Mouse (Mus musculus) cerebellum, postnatal 36 days (tissue): ENCODE data around the gene Trappc10.

Experiments
- DNase-seq, 2 experiments: peaks; one replicate each; pipeline ENCODE4 v3.0.0; 2021 to 2022; ENCODE audit warnings: mixed read lengths in 2 of 2

Gene Trappc10

GRCm38 (mm10) chr10:78255646-78256059, 11.2 kb upstream of the Trappc10 start:
- DNase-seq = peak in 1 of 2 experiments; percentile 29

- DNase-seq = no peak
These were observed 2.8 kb upstream of the Trappc10 start for GRCm38 (mm10) chr10:78247206-78247605.

DNA sequence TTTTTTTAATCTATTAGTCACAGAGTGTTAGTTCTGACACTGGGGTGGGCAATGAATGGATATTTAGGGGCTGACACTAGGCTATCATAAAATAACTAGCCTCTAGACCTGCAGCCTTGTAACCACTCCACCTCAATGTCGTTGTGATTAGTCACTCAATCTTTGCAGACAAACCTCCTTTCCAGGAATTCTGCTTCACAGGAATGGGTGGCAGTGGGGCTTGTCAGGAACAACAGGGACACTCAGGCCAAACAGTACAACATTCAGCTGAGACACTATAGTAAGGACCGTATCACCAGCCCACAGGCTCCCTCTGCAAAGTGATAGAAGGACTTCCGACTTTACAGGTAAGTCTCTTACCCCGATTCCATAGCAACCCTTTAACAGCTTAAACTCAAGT, 2.3 kb upstream of the Trappc10 start:
- no peak for DNase-seq

GRCm38 (mm10) chr10:78245225-78245547, 745 bp upstream of the Trappc10 start:
- no peak for DNase-seq

- peak; percentile 44 to 45 for DNase-seq
These were observed 393 bp downstream of the Trappc10 start for GRCm38 (mm10) chr10:78244058-78244437.

DNA sequence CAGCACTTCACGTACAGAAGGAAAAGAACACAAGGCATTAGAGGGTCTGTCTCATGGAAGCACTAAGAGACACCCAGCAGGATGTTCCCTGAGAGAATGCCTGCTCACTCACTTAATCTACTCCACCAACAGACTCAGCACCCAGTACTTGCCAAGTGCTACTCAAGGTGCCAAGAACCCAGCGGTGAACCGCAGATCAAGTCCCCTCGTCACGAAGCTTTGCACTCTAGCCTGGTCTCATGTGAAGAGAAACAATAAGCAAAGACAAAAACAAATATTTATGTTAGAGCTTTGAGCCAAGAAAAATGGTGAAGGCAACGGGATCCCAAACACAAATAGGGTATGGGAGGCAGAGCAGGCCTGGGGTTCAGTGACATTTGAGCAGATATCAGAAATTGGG, 5.5 kb downstream of the Trappc10 start:
- peak; percentile 21 to 34 for DNase-seq

- no peak for DNase-seq
These were observed 6.1 kb downstream of the Trappc10 start for GRCm38 (mm10) chr10:78238297-78238696.

DNA sequence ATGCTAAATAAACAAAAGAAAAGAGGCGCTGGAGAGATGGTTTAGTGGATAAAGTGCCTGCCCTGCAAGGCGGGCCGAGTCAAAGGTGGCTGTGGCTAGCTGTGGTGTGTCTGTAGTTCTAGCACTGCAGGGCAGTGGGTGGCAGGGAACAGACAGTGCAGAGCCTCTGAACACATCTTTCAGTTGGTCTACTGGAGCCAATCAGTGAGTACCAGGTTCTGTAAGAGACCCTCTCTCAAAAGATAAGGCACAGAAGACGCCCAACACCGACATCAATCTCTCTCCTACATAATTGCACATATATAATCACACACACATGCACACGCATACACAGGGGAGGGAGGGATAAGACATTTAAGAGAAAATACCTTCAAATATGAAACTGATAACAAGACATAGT, 6.6 kb downstream of the Trappc10 start:
- no peak for DNase-seq

- DNase-seq = no peak
These were observed 7.4 kb downstream of the Trappc10 start for GRCm38 (mm10) chr10:78236885-78237629.

DNA sequence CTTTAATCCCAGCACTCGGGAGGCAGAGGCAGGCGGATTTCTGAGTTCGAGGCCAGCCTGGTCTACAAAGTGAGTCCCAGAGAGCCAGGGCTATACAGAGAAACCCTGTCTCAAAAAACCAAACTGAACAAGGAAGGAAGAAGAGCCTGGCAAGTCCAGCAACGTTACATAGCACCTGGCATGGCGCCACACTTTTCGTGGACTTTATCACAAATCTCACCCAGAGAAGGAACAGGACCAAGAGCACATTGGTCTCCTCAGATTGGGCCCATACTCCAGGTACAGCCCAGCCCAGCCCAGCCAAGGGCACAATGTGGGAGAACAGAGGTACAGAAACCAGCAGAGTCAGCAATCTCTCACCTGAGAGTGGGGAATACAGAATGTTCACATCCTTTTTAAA, 10.7 kb downstream of the Trappc10 start:
- DNase-seq = no peak

- DNase-seq = no peak
These were observed 11.3 kb downstream of the Trappc10 start for GRCm38 (mm10) chr10:78233161-78233560.

DNA sequence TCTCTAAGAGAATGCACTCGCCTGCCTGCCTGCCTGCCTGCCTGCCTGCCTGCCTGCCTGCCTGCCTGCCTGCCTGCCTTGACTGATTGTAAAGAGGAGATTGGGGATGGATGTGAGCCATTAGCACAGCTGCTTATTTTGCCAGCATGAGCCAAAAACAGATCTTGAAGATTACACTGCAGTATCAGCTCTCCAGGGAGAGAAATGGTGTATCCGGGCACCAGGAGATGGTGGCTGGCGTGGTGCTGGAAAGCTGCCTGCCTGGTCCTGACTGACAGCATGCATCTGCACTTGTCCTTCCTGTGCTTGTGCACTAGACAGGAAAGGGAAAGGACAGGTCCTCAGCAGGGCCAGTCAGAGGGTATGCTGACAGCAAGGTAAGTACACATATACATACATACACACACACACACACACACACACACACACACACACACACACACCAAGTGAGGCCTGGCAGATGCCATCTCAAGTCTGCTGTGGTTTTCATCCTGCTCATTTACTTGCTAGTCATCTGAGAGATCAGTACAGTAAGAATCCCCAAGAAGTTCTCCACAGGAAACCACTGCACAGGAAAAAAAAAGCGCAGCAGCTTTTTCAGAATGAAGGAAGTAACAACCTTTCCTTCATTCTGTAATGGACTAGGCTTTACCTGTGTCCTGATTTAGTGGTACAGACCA, 12.0 kb downstream of the Trappc10 start:
- DNase-seq = no peak

- DNase-seq = no peak
These were observed 15.9 kb downstream of the Trappc10 start for GRCm38 (mm10) chr10:78228560-78228928.

DNA sequence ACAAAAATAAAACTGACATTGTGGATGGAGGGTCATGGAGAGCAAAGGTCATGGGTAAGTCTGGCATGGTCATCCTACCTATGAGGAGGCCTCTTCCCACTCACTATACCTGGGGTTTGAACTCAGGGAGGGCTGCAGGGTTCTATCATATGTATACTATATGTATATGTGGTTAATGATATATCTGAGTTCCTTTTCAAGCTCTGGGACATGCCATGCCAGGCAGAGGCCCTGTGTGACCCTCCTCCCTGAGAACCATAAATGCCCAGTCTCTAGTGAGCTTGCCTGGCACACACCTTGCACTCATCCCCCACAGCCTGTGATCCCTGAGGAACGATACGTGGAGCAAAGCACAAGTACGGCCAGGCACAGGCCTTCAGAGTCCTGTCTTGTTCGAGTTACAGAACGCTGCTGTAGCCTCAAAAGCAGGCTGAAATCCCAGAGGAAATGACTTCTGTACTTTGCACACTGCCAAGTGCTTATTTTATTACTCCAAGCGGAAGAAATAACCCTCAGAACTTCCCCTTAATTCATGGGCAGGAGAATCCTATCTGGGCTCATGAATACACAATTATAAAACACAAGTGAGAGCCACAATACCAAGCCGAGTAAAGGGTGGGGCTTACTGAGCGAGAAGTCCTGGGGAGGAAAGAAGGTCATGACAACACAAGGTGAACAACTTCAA, 16.4 kb downstream of the Trappc10 start:
- no peak for DNase-seq

- no peak for DNase-seq
These were observed 20.3 kb downstream of the Trappc10 start for GRCm38 (mm10) chr10:78224136-78224535.

DNA sequence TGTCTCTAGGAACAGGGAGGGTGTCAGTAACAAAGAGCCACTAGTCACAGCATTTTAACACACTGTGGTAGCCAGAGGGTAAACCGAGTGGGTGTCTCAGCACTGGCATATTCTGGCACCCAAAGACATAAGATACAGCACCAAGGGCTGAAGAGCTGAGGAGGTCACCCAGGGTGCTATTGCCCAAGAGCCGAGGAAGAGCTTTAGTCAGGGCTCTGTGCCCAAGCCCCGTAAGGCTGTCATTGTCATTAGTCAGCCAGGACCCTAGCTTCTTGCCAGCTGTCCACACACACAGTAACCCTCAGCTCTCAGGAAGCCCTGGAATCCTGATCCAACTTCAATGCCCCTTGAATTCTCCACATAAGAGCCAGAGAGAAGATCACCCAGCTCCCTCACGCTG, 21.5 kb downstream of the Trappc10 start:
- DNase-seq = no peak

DNA sequence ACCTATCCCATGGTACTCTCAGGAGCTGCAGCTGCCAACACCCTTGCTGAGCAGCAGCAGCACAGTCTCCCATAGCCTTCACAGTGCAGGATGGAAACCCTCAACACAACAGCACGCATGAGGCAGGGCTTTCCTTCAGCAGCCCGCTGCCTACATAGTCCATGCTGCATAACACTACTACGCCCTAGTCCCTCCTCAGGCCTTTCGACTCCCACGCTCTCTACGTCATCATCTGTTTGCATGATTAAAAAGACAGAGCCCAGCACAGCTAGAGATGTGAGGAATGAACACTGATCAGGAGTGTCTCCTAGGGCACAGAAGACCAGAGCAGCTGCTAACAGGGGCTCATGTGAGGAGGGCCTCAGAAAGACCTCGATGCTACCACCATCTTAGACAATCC, 23.1 kb downstream of the Trappc10 start:
- DNase-seq = no peak

DNA sequence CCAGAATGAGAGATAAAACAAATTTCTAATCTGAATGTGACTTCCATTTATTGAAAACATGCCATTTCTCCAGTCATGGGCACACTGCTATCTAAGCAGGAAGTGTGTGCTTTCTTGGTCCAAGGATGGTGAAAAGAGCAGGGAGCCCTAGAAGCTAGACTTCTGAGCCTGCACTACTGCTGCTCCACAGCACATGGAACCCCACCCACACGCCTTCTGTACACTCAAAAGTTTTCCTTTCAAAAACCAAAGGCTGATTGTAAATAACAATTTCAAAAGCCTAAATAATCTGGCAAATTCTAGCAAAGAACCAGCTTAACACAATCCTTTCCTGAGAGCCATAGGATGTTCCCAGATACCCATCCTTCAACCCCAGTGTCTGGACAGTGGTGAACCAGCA, 24.9 kb downstream of the Trappc10 start:
- DNase-seq = no peak

GRCm38 (mm10) chr10:78218576-78218975, 25.9 kb downstream of the Trappc10 start:
- no peak for DNase-seq

GRCm38 (mm10) chr10:78216376-78217083, 27.9 kb downstream of the Trappc10 start:
- DNase-seq = no peak

- DNase-seq = no peak
These were observed 30.1 kb downstream of the Trappc10 start for GRCm38 (mm10) chr10:78214371-78214770.

- peak in 1 of 2 experiments; percentile 16 for DNase-seq
These were observed 33.1 kb downstream of the Trappc10 start for GRCm38 (mm10) chr10:78211311-78211710.

GRCm38 (mm10) chr10:78201182-78201581, 43.3 kb downstream of the Trappc10 start:
- DNase-seq = no peak
